Mouse (Mus musculus) spleen, postnatal 4 days (tissue): ENCODE results near the gene Ccdc7a.
A peak's percentile ranks its signal among the peaks of the same experiment; 100 is the strongest.
"Not testable (repeated sequence)": the region's sequence is repeated elsewhere in the genome, so short reads cannot be mapped to it uniquely, and the experiment has no call there.

Experiments
- DNase-seq, 2 experiments: peaks; one replicate each; pipeline ENCODE4 v3.0.0; 2022; ENCODE audit warnings: low spot score in 2 of 2

Gene Ccdc7a

GRCm38 (mm10) chr8:129065417-129065816, at the start of gene Ccdc7a:
TSS of gene Ccdc7a (minus strand) at chr8:129065517.
- DNase-seq, result not testable (repeated sequence)

GRCm38 (mm10) chr8:129066834-129067233, 1.5 kb upstream of the Ccdc7a start, which contains the start of gene Ccdc7b:
TSS of gene Ccdc7b (plus strand) at chr8:129067134.
- not testable (repeated sequence) for DNase-seq

- no peak for DNase-seq
These were observed 73.9 kb downstream of the Ccdc7a start for GRCm38 (mm10) chr8:128991389-128991788.

GRCm38 (mm10) chr8:128948941-128949340, 116.4 kb downstream of the Ccdc7a start:
- not testable (repeated sequence) for DNase-seq

- peak; percentile 40 to 72 for DNase-seq
These were observed 124.2 kb downstream of the Ccdc7a start for GRCm38 (mm10) chr8:128941022-128941641.

- DNase-seq, result no peak
These were observed 131.9 kb downstream of the Ccdc7a start for GRCm38 (mm10) chr8:128933446-128933845.

- DNase-seq, result no peak
These were observed 182.6 kb downstream of the Ccdc7a start for GRCm38 (mm10) chr8:128882719-128883118.

GRCm38 (mm10) chr8:128843749-128844148, 221.6 kb downstream of the Ccdc7a start:
- no peak for DNase-seq

GRCm38 (mm10) chr8:128812521-128812920, 252.8 kb downstream of the Ccdc7a start:
- DNase-seq, result no peak

GRCm38 (mm10) chr8:128798594-128798993, 266.7 kb downstream of the Ccdc7a start, which contains the start of gene Gm3952:
TSS of gene Gm3952 (minus strand) at chr8:128798694.
- no peak for DNase-seq

GRCm38 (mm10) chr8:128735692-128736091, 329.6 kb downstream of the Ccdc7a start:
- no peak for DNase-seq

GRCm38 (mm10) chr8:128734118-128734517, 331.2 kb downstream of the Ccdc7a start:
- no peak for DNase-seq

GRCm38 (mm10) chr8:128732254-128732653, 333.1 kb downstream of the Ccdc7a start:
- DNase-seq, result no peak

- no peak for DNase-seq
These were observed 338.1 kb downstream of the Ccdc7a start for GRCm38 (mm10) chr8:128727213-128727612.

GRCm38 (mm10) chr8:128724819-128725218, 340.5 kb downstream of the Ccdc7a start:
- DNase-seq, result no peak

- DNase-seq, result no peak
These were observed 349.1 kb downstream of the Ccdc7a start for GRCm38 (mm10) chr8:128716184-128716583.

GRCm38 (mm10) chr8:128709261-128709660, 356.1 kb downstream of the Ccdc7a start:
- DNase-seq, result peak; percentile 82 to 93

GRCm38 (mm10) chr8:128704836-128705235, 360.5 kb downstream of the Ccdc7a start:
- no peak for DNase-seq

GRCm38 (mm10) chr8:128704376-128704775, 360.9 kb downstream of the Ccdc7a start:
- DNase-seq, result no peak

GRCm38 (mm10) chr8:128697945-128698344, 367.4 kb downstream of the Ccdc7a start:
- DNase-seq, result no peak

- no peak for DNase-seq
These were observed 368.5 kb downstream of the Ccdc7a start for GRCm38 (mm10) chr8:128696701-128697397.

GRCm38 (mm10) chr8:128690056-128690455, 375.3 kb downstream of the Ccdc7a start:
- peak in 1 of 2 experiments; percentile 18 for DNase-seq

- no peak for DNase-seq
These were observed 376.6 kb downstream of the Ccdc7a start for GRCm38 (mm10) chr8:128688679-128689078.
